12 mouse cellular contexts compared by ENCODE assay signal in genomic region chr14:28165621-28166211, GRCm38 (mm10).
A peak's percentile ranks its signal among the peaks of the same experiment; 100 is the strongest.
DNase-seq lines count a peak whose midpoint lies in the region; ATAC-seq lines count a peak whose summit lies in the region.
"Had no signal": no experiment of that assay in that cellular context is flagged by ENCODE, and none has a peak within 500 bp of the region (broad histone marks: within the 10 kb centered on the region; RNA-seq: fewer than 3 reads in every experiment).

No protein-coding gene starts in this region.

- no peak overlapping the region for H3K9ac ChIP-seq in forebrain, embryonic 16.5 days (replicated peaks; ENCODE audit: low read depth, low read length)
- H3K9ac ChIP-seq in limb, embryonic 13.5 days: no peak overlapping the region
- no peak overlapping the region for H3K9ac ChIP-seq in liver, embryonic 11.5 days (ENCODE audit: low read depth, low read length)

- no peak overlapping the region for H3K4me2 ChIP-seq in forebrain, embryonic 16.5 days (ENCODE audit: low read length)
- no peak overlapping the region for H3K4me2 ChIP-seq in limb, embryonic 13.5 days (replicated peaks)
- H3K4me2 ChIP-seq in liver, embryonic 11.5 days: no peak overlapping the region

- H3K4me1 ChIP-seq in forebrain, embryonic 16.5 days (replicated peaks; ENCODE audit: control insufficient read depth, insufficient read depth, low read length): peaks cover 20% of the 10 kb centered on the region
- peaks cover 29% of the 10 kb centered on the region for H3K4me1 ChIP-seq in limb, embryonic 13.5 days
- no peaks in the 10 kb centered on the region for H3K4me1 ChIP-seq in liver, embryonic 11.5 days (replicated peaks; ENCODE audit: control insufficient read depth, insufficient read depth, low read length)

- H3K4me3 ChIP-seq in forebrain, embryonic 16.5 days (replicated peaks; ENCODE audit: low read length): no peak overlapping the region
- no peak overlapping the region for H3K4me3 ChIP-seq in limb, embryonic 13.5 days
- H3K4me3 ChIP-seq in liver, embryonic 11.5 days (ENCODE audit: low read depth, low read length): no peak overlapping the region

- WGBS in forebrain, embryonic 16.5 days: 31% methylated on average over 5 of the region's 5 CpGs
- WGBS in limb, embryonic 13.5 days: 31% methylated on average over 5 of the region's 5 CpGs
- WGBS in liver, embryonic 11.5 days: 56% methylated on average over 5 of the region's 5 CpGs

- 0 out of 2 replicates have a peak, but pooled peaks have one; percentile 19 for ATAC-seq in forebrain, embryonic 16.5 days
- ATAC-seq in limb, embryonic 13.5 days (ENCODE audit: low FRiP score, low read depth): no peak
- no peak for ATAC-seq in liver, embryonic 11.5 days (replicated peaks; ENCODE audit: low FRiP score)
- ATAC-seq: Patski had no signal

- no peaks in the 10 kb centered on the region for H3K9me3 ChIP-seq in forebrain, embryonic 16.5 days (ENCODE audit: control insufficient read depth, low read length)
- H3K9me3 ChIP-seq in limb, embryonic 13.5 days: no peaks in the 10 kb centered on the region
- H3K9me3 ChIP-seq in liver, embryonic 11.5 days (ENCODE audit: control insufficient read depth, low read length): no peaks in the 10 kb centered on the region

- no peak overlapping the region; the same call in 1 of the 2 replicates for H3K27ac ChIP-seq in forebrain, embryonic 16.5 days (ENCODE audit: low read length)
- H3K27ac ChIP-seq in limb, embryonic 13.5 days: peak overlapping the region; percentile 61; the same call in 1 of the 2 replicates
- H3K27ac ChIP-seq in liver, embryonic 11.5 days (ENCODE audit: low read depth, low read length): no peak overlapping the region
- H3K27ac ChIP-seq: macrophage had no signal

- peaks cover 8% of the 10 kb centered on the region; the same call in 1 of the 2 replicates for H3K27me3 ChIP-seq in forebrain, embryonic 16.5 days (replicated peaks; ENCODE audit: control insufficient read depth, insufficient read depth, low read length)
- H3K27me3 ChIP-seq in limb, embryonic 13.5 days: no peaks in the 10 kb centered on the region
- no peaks in the 10 kb centered on the region for H3K27me3 ChIP-seq in liver, embryonic 11.5 days (replicated peaks; ENCODE audit: control insufficient read depth, insufficient read depth, low read length)
- H3K27me3 ChIP-seq: Patski had no signal

- DNase-seq in ES-CJ7 (ENCODE audit: low read depth, low spot score): peak; percentile 3
- peak; percentile 16 for DNase-seq in ZHBTc4 (ENCODE audit: low read depth, low spot score)
- no peak for DNase-seq in frontal cortex, postnatal 14 days (ENCODE audit: low spot score in 2 of 2)
- no peak for DNase-seq in liver, embryonic 11.5 days (ENCODE audit: low spot score)
- DNase-seq in left cerebral cortex, adult 18-20 months (ENCODE audit: low spot score in 2 of 2): no peak
- DNase-seq: cerebellum, adult 18-20 months; gastrocnemius, postnatal 14 days; thymus, postnatal 25 days had no signal

- no peaks in the 10 kb centered on the region for H3K36me3 ChIP-seq in forebrain, embryonic 16.5 days (ENCODE audit: control insufficient read depth, insufficient read depth)
- H3K36me3 ChIP-seq in limb, embryonic 13.5 days: no peaks in the 10 kb centered on the region
- no peaks in the 10 kb centered on the region for H3K36me3 ChIP-seq in liver, embryonic 11.5 days (ENCODE audit: control insufficient read depth, insufficient read depth, low read length)

Comparison
In these comparisons a context has a peak if more than half of its experiments do, and no peak if none do; other contexts are left out.
1. DNase-seq: peak in ES-CJ7 (single experiment) and ZHBTc4 (single experiment); none in frontal cortex, postnatal 14 days (0 of 2), liver, embryonic 11.5 days (single experiment) and left cerebral cortex, adult 18-20 months (0 of 2).